10 mouse cellular contexts compared by ENCODE assay signal in genomic region chr12:79839096-79839941, GRCm38 (mm10).
DNase-seq lines count a peak whose midpoint lies in the region; ATAC-seq lines count a peak whose summit lies in the region.
"Had no signal": no experiment of that assay in that cellular context is flagged by ENCODE, and none has a peak within 500 bp of the region (broad histone marks: within the 10 kb centered on the region; RNA-seq: fewer than 3 reads in every experiment).

No protein-coding gene starts in this region.

- WGBS in kidney, embryonic 16.5 days, result 61% methylated on average over 12 of the region's 12 CpGs
- WGBS in embryonic facial prominence, embryonic 11.5 days, result 43% methylated on average over 12 of the region's 12 CpGs
- 29% methylated on average over 12 of the region's 12 CpGs for WGBS in hindbrain, embryonic 13.5 days
- WGBS in midbrain, embryonic 15.5 days, result 12% methylated on average over 12 of the region's 12 CpGs

- no peak overlapping the region for H3K4me3 ChIP-seq in kidney, embryonic 16.5 days (ENCODE audit: low read length)
- H3K4me3 ChIP-seq in embryonic facial prominence, embryonic 11.5 days (ENCODE audit: low read depth, low read length), result no peak overlapping the region
- H3K4me3 ChIP-seq in hindbrain, embryonic 13.5 days, result no peak overlapping the region
- H3K4me3 ChIP-seq in midbrain, embryonic 15.5 days, result no peak overlapping the region

- H3K4me2 ChIP-seq in kidney, embryonic 16.5 days (replicated peaks; ENCODE audit: low read depth, low read length), result no peak overlapping the region
- H3K4me2 ChIP-seq in embryonic facial prominence, embryonic 11.5 days (ENCODE audit: low read depth, low read length), result no peak overlapping the region
- H3K4me2 ChIP-seq in hindbrain, embryonic 13.5 days, result no peak overlapping the region
- H3K4me2 ChIP-seq in midbrain, embryonic 15.5 days, result no peak overlapping the region

- H3K9ac ChIP-seq in kidney, embryonic 16.5 days (replicated peaks; ENCODE audit: low read length), result peak overlapping the region; percentile 31; the same call in 1 of the 2 replicates
- H3K9ac ChIP-seq in embryonic facial prominence, embryonic 11.5 days (replicated peaks; ENCODE audit: low read length), result no peak overlapping the region; the same call in 1 of the 2 replicates
- no peak overlapping the region for H3K9ac ChIP-seq in hindbrain, embryonic 13.5 days
- H3K9ac ChIP-seq in midbrain, embryonic 15.5 days, result no peak overlapping the region

- no peak for DNase-seq in kidney, adult 8-10 months
- peak; percentile 41 for DNase-seq in embryonic facial prominence, embryonic 11.5 days (ENCODE audit: low spot score)
- no peak for DNase-seq in cerebellum, postnatal 14 days
- DNase-seq in ovary, postnatal 14 days (ENCODE audit: low spot score), result no peak
- DNase-seq: cerebellum, adult 18-20 months; thymus, postnatal 14 days had no signal

- ATAC-seq in kidney, embryonic 16.5 days (ENCODE audit: low FRiP score, low TSS enrichment), result no peak
- ATAC-seq in embryonic facial prominence, embryonic 11.5 days (replicated peaks; ENCODE audit: insufficient number of reproducible peaks, low FRiP score, low TSS enrichment, low read depth), result 0 out of 2 replicates have a peak, but pooled peaks have one; percentile 19
- ATAC-seq in hindbrain, embryonic 13.5 days (ENCODE audit: low FRiP score), result no peak
- ATAC-seq in midbrain, embryonic 15.5 days (replicated peaks), result peak; percentile 53; the same call in 1 of the 2 replicates
- no peak for ATAC-seq in monocyte, adult 5-6 weeks (replicated peaks; ENCODE audit: insufficient number of reproducible peaks, low FRiP score, low TSS enrichment, poor library complexity, severe bottlenecking)

- peak overlapping the region; percentile 73 for H3K27ac ChIP-seq in kidney, embryonic 16.5 days (ENCODE audit: low read length)
- peak overlapping the region; percentile 36; the same call in 1 of the 2 replicates for H3K27ac ChIP-seq in embryonic facial prominence, embryonic 11.5 days (replicated peaks; ENCODE audit: low read depth, low read length)
- H3K27ac ChIP-seq in hindbrain, embryonic 13.5 days, result peak overlapping the region; percentile 20; the same call in 1 of the 2 replicates
- peak overlapping the region; percentile 42 for H3K27ac ChIP-seq in midbrain, embryonic 15.5 days

- H3K4me1 ChIP-seq in kidney, embryonic 16.5 days (ENCODE audit: insufficient read depth, low read length), result peaks cover 69% of the 10 kb centered on the region
- H3K4me1 ChIP-seq in embryonic facial prominence, embryonic 11.5 days (ENCODE audit: control insufficient read depth, insufficient read depth, low read length), result peaks cover 35% of the 10 kb centered on the region
- peaks cover 55% of the 10 kb centered on the region for H3K4me1 ChIP-seq in hindbrain, embryonic 13.5 days (replicated peaks)
- peaks cover 28% of the 10 kb centered on the region for H3K4me1 ChIP-seq in midbrain, embryonic 15.5 days

- no peaks in the 10 kb centered on the region for H3K9me3 ChIP-seq in kidney, embryonic 16.5 days (ENCODE audit: low read length)
- H3K9me3 ChIP-seq in embryonic facial prominence, embryonic 11.5 days (replicated peaks; ENCODE audit: control insufficient read depth, low read length), result no peaks in the 10 kb centered on the region
- no peaks in the 10 kb centered on the region for H3K9me3 ChIP-seq in hindbrain, embryonic 13.5 days
- no peaks in the 10 kb centered on the region for H3K9me3 ChIP-seq in midbrain, embryonic 15.5 days

- H3K27me3 ChIP-seq in kidney, embryonic 16.5 days (ENCODE audit: insufficient read depth, low read length), result no peaks in the 10 kb centered on the region
- no peaks in the 10 kb centered on the region for H3K27me3 ChIP-seq in embryonic facial prominence, embryonic 11.5 days (ENCODE audit: control insufficient read depth, insufficient read depth, low read length)
- no peaks in the 10 kb centered on the region for H3K27me3 ChIP-seq in hindbrain, embryonic 13.5 days
- H3K27me3 ChIP-seq in midbrain, embryonic 15.5 days (replicated peaks), result no peaks in the 10 kb centered on the region

- no peaks in the 10 kb centered on the region for H3K36me3 ChIP-seq in kidney, embryonic 16.5 days (ENCODE audit: insufficient read depth, low read length)
- H3K36me3 ChIP-seq in embryonic facial prominence, embryonic 11.5 days (replicated peaks; ENCODE audit: control insufficient read depth, insufficient read depth, low read depth, low read length), result no peaks in the 10 kb centered on the region
- no peaks in the 10 kb centered on the region for H3K36me3 ChIP-seq in hindbrain, embryonic 13.5 days
- H3K36me3 ChIP-seq in midbrain, embryonic 15.5 days (replicated peaks), result no peaks in the 10 kb centered on the region

Comparison
In these comparisons a context has a peak if more than half of its experiments do, and no peak if none do; other contexts are left out.
1. ATAC-seq: peak in embryonic facial prominence, embryonic 11.5 days (single experiment) and midbrain, embryonic 15.5 days (single experiment); none in kidney, embryonic 16.5 days (single experiment), hindbrain, embryonic 13.5 days (single experiment) and monocyte, adult 5-6 weeks (single experiment).
2. H3K27ac ChIP-seq: peak in every context shown above with its lines; median percentile 73 in kidney, embryonic 16.5 days; 42 in midbrain, embryonic 15.5 days; 36 in embryonic facial prominence, embryonic 11.5 days; 20 in hindbrain, embryonic 13.5 days.